Mouse (Mus musculus) kidney, adult 11 months (tissue): ENCODE results near the gene Mlf2.

ENCODE experiments used
- DNase-seq: peaks from one replicate; pipeline ENCODE4 v3.0.0; 2022

Gene Mlf2

GRCm38 (mm10) chr6:124913214-124913613, 18.0 kb upstream of the Mlf2 start:
- DNase-seq: no peak

GRCm38 (mm10) chr6:124913721-124914285, 17.4 kb upstream of the Mlf2 start:
- peak; percentile 75 for DNase-seq

- DNase-seq: no peak
These were observed 16.7 kb upstream of the Mlf2 start for GRCm38 (mm10) chr6:124914511-124914910.

- DNase-seq: peak; percentile 71
These were observed 15.8 kb upstream of the Mlf2 start for GRCm38 (mm10) chr6:124915160-124915941.

GRCm38 (mm10) chr6:124915942-124916694, 15.1 kb upstream of the Mlf2 start:
- peak; percentile 85 for DNase-seq

GRCm38 (mm10) chr6:124916695-124917517, 14.3 kb upstream of the Mlf2 start:
- peak; percentile 85 for DNase-seq

GRCm38 (mm10) chr6:124917518-124918330, 13.5 kb upstream of the Mlf2 start:
- peak; percentile 95 for DNase-seq

GRCm38 (mm10) chr6:124918331-124918690, 12.9 kb upstream of the Mlf2 start:
- DNase-seq: no peak

- no peak for DNase-seq
These were observed 12.1 kb upstream of the Mlf2 start for GRCm38 (mm10) chr6:124918890-124919627.

- DNase-seq: peak; percentile 99
These were observed 11.4 kb upstream of the Mlf2 start, which contains the start of gene Ptms for GRCm38 (mm10) chr6:124919695-124920317. Gene Ptms (minus strand): TSS chr6:124920103.

- no peak for DNase-seq
These were observed 10.7 kb upstream of the Mlf2 start for GRCm38 (mm10) chr6:124920318-124921085.

- no peak for DNase-seq
These were observed 9.6 kb upstream of the Mlf2 start for GRCm38 (mm10) chr6:124921539-124921938.

- no peak for DNase-seq
These were observed 5.9 kb upstream of the Mlf2 start for GRCm38 (mm10) chr6:124925173-124925793.

GRCm38 (mm10) chr6:124925941-124926340, 5.2 kb upstream of the Mlf2 start:
- no peak for DNase-seq

- peak; percentile 84 for DNase-seq
These were observed 955 bp upstream of the Mlf2 start for GRCm38 (mm10) chr6:124930231-124930630.

- no peak for DNase-seq
These were observed 533 bp downstream of the Mlf2 start for GRCm38 (mm10) chr6:124931525-124932313.

GRCm38 (mm10) chr6:124932314-124932695, 1.1 kb downstream of the Mlf2 start:
- DNase-seq: no peak

GRCm38 (mm10) chr6:124933127-124933526, 1.9 kb downstream of the Mlf2 start:
- no peak for DNase-seq

GRCm38 (mm10) chr6:124934670-124935069, 3.5 kb downstream of the Mlf2 start:
- DNase-seq: no peak
